Mouse (Mus musculus) spleen, postnatal 10 days (tissue): ENCODE measurements at regions not wholly inside any gene's neighbourhood (a gene's known extent, or its start where the extent isn't known, plus 50 kb on each side); places are given as distances from the start of the nearest gene placed in this dataset.
"Not testable (repeated sequence)": the region's sequence is repeated elsewhere in the genome, so short reads cannot be mapped to it uniquely, and the experiment has no call there.

Experiments
- DNase-seq, 2 experiments: peaks; one replicate each; pipeline ENCODE4 v3.0.0; 2021 to 2022; ENCODE audit warnings: low spot score in 2 of 2

GRCm38 (mm10) chr13:111904616-111905212, 95.9 kb upstream of the Map3k1 start:
- peak in 1 of 2 experiments; percentile 21 for DNase-seq

- peak; percentile 71 to 79 for DNase-seq
These were observed 96.5 kb upstream of the Map3k1 start for GRCm38 (mm10) chr13:111905213-111905701.

- no peak for DNase-seq
These were observed 102.3 kb upstream of the Map3k1 start for GRCm38 (mm10) chr13:111911071-111911470.

GRCm38 (mm10) chr13:111911661-111912312, 103.0 kb upstream of the Map3k1 start:
- DNase-seq = no peak

GRCm38 (mm10) chr13:111914348-111914913, 105.6 kb upstream of the Map3k1 start:
- no peak for DNase-seq

- DNase-seq = not testable (repeated sequence)
These were observed 110.6 kb upstream of the Map3k1 start for GRCm38 (mm10) chr13:111919417-111919816.

GRCm38 (mm10) chr13:111920534-111920933, 111.7 kb upstream of the Map3k1 start:
- no peak for DNase-seq

- no peak for DNase-seq
These were observed 112.6 kb upstream of the Map3k1 start for GRCm38 (mm10) chr13:111921142-111922035.

GRCm38 (mm10) chr13:111925349-111925748, 116.6 kb upstream of the Map3k1 start:
- DNase-seq = no peak

GRCm38 (mm10) chr13:111926801-111927200, 118.0 kb upstream of the Map3k1 start:
- DNase-seq = no peak

GRCm38 (mm10) chr13:111927489-111927888, 118.7 kb upstream of the Map3k1 start:
- no peak for DNase-seq

- DNase-seq = no peak
These were observed 120.1 kb upstream of the Map3k1 start for GRCm38 (mm10) chr13:111928636-111929544.

GRCm38 (mm10) chr13:111929908-111930307, 121.1 kb upstream of the Map3k1 start:
- no peak for DNase-seq

GRCm38 (mm10) chr13:111932464-111932863, 123.7 kb upstream of the Map3k1 start:
- DNase-seq = no peak

- DNase-seq = no peak
These were observed 124.9 kb upstream of the Map3k1 start for GRCm38 (mm10) chr13:111933526-111934240.

GRCm38 (mm10) chr13:111935721-111936080, 126.9 kb upstream of the Map3k1 start:
- no peak for DNase-seq

GRCm38 (mm10) chr13:111936081-111936857, 127.5 kb upstream of the Map3k1 start:
- peak; percentile 60 to 73 for DNase-seq

- DNase-seq = no peak
These were observed 128.2 kb upstream of the Map3k1 start for GRCm38 (mm10) chr13:111936983-111937382.

GRCm38 (mm10) chr13:111938896-111939422, 130.2 kb upstream of the Map3k1 start:
- DNase-seq = no peak
